Mouse (Mus musculus): Measurements from ENCODE around the gene Asb10.
A peak's percentile ranks its signal among the peaks of the same experiment; 100 is the strongest.
"Not testable (repeated sequence)": the region's sequence is repeated elsewhere in the genome, so short reads cannot be mapped to it uniquely, and the experiment has no call there.

Asb10 gene

GRCm38 (mm10) chr5:24540387-24541143 is at the start of gene Asb10:
TSS of gene Asb10 (minus strand) at chr5:24540978.
- DNase-seq: peak; percentile 20

- DNase-seq: peak; percentile 7
Observed at GRCm38 (mm10) chr5:24589511-24590500, 49.0 kb upstream of the Asb10 start.

GRCm38 (mm10) chr5:24587200-24587577 is 46.4 kb upstream of the Asb10 start:
- DNase-seq: peak; percentile 22

- peak; percentile 88 for DNase-seq
Observed at GRCm38 (mm10) chr5:24586547-24587199, 45.9 kb upstream of the Asb10 start, which contains the start of gene Chpf2. TSS of gene Chpf2 (plus strand) at chr5:24586741.

GRCm38 (mm10) chr5:24586106-24586505 is 45.3 kb upstream of the Asb10 start:
- DNase-seq: no peak

- DNase-seq: no peak
Observed at GRCm38 (mm10) chr5:24578109-24578963, 37.6 kb upstream of the Asb10 start.

GRCm38 (mm10) chr5:24577183-24577929 is 36.6 kb upstream of the Asb10 start, which contains the start of gene Abcf2:
TSS of gene Abcf2 (minus strand) at chr5:24577467.
- DNase-seq: peak; percentile 99

GRCm38 (mm10) chr5:24576801-24577182 is 36.0 kb upstream of the Asb10 start:
- DNase-seq: no peak

- DNase-seq: no peak
Observed at GRCm38 (mm10) chr5:24575948-24576347, 35.2 kb upstream of the Asb10 start.

GRCm38 (mm10) chr5:24556709-24557108 is 15.9 kb upstream of the Asb10 start, which contains the start of gene 4931409K22Rik:
TSS of gene 4931409K22Rik (minus strand) at chr5:24556809.
- no peak for DNase-seq

- not testable (repeated sequence) for DNase-seq
Observed at GRCm38 (mm10) chr5:24555335-24555734, 14.6 kb upstream of the Asb10 start.

- DNase-seq: no peak
Observed at GRCm38 (mm10) chr5:24553621-24554244, 13.0 kb upstream of the Asb10 start.

- DNase-seq: no peak
Observed at GRCm38 (mm10) chr5:24551317-24551688, 10.5 kb upstream of the Asb10 start.

- peak; percentile 77 for DNase-seq
Observed at GRCm38 (mm10) chr5:24550598-24551316, 10.0 kb upstream of the Asb10 start.

- no peak for DNase-seq
Observed at GRCm38 (mm10) chr5:24542643-24543042, 1.9 kb upstream of the Asb10 start.

- DNase-seq: no peak
Observed at GRCm38 (mm10) chr5:24541144-24541569, 379 bp upstream of the Asb10 start.

GRCm38 (mm10) chr5:24539571-24540296 is 1.0 kb downstream of the Asb10 start:
- DNase-seq: no peak

- no peak for DNase-seq
Observed at GRCm38 (mm10) chr5:24537618-24538017, 3.2 kb downstream of the Asb10 start.

GRCm38 (mm10) chr5:24536511-24536910 is 4.3 kb downstream of the Asb10 start:
- no peak for DNase-seq
